Comparison of ENCODE assay signal across 8 mouse cellular contexts in genomic region chr2:32962875-32963220, GRCm38 (mm10). TPM values are rescaled to one million over a fixed set of nuclear protein-coding genes. Genes with fewer than 3 reads are reported as not detected.
DNase-seq lines count a peak whose midpoint lies in the region; ATAC-seq and TF ChIP-seq lines count a peak whose summit lies in the region.

No protein-coding gene starts in this region.

- peak overlapping the region; percentile 96 for H3K27ac ChIP-seq in heart, embryonic 10.5 days
- peak overlapping the region; percentile 90 for H3K27ac ChIP-seq in CH12.LX (ENCODE audit: insufficient read depth, low read depth)
- 0 out of 2 replicates have a peak overlapping the region, but pooled peaks have one; percentile 24 for H3K27ac ChIP-seq in hindbrain, embryonic 11.5 days (ENCODE audit: low read depth, low read length)
- H3K27ac ChIP-seq in midbrain, embryonic 13.5 days = no peak overlapping the region

- TF ChIP-seq CTCF in CH12.LX (conservative IDR thresholded peaks at IDR 0.05 in 1 of 2, IDR thresholded peaks at IDR 0.05 in 1 of 2; ENCODE audit: low read depth in 2 of 2, low read length in 2 of 2) = no peak

- H3K27me3 ChIP-seq in heart, embryonic 10.5 days (ENCODE audit: insufficient read depth, poor library complexity, severe bottlenecking) = no peaks in the 10 kb centered on the region
- no peaks in the 10 kb centered on the region for H3K27me3 ChIP-seq in CH12.LX (replicated peaks)
- H3K27me3 ChIP-seq in hindbrain, embryonic 11.5 days (ENCODE audit: control insufficient read depth, insufficient read depth, low read length) = no peaks in the 10 kb centered on the region
- H3K27me3 ChIP-seq in midbrain, embryonic 13.5 days = no peaks in the 10 kb centered on the region

- no peak for TF ChIP-seq EP300 in CH12.LX (IDR thresholded peaks at IDR 0.05; ENCODE audit: low read length)

- intact Hi-C loops in gastrocnemius, postnatal 14 days (cut with DNase I; ENCODE audit: low total_unique reads) = no loop called here

- dilution Hi-C loops in CH12.LX (cut with MboI; ENCODE audit: extremely low pct_ligation_motif_present, extremely low pct_unique_long_range_greater_than_20kb, low sequenced_read_pairs) = no loop called here

- in situ Hi-C loops in CH12.LX (cut with MboI; ENCODE audit: low pct_ligation_motif_present, low pct_unique_long_range_greater_than_20kb, low sequenced_read_pairs) = no loop called here

- ATAC-seq in hindbrain, embryonic 11.5 days (ENCODE audit: low FRiP score) = no peak
- ATAC-seq in midbrain, embryonic 13.5 days = no peak

- no peaks in the 10 kb centered on the region for H3K9me3 ChIP-seq in heart, embryonic 10.5 days
- no peaks in the 10 kb centered on the region for H3K9me3 ChIP-seq in CH12.LX (replicated peaks; ENCODE audit: low read length)
- H3K9me3 ChIP-seq in hindbrain, embryonic 11.5 days (ENCODE audit: control insufficient read depth, low read length) = no peaks in the 10 kb centered on the region
- H3K9me3 ChIP-seq in midbrain, embryonic 13.5 days = no peaks in the 10 kb centered on the region

- H3K36me3 ChIP-seq in heart, embryonic 10.5 days = peaks cover 34% of the 10 kb centered on the region
- H3K36me3 ChIP-seq in CH12.LX (replicated peaks in 1 of 2; ENCODE audit: control insufficient read depth in 1 of 2, insufficient read depth in 1 of 2, low read length in 1 of 2) = peaks cover 27 to 44% of the 10 kb centered on the region in 2 experiments
- H3K36me3 ChIP-seq in hindbrain, embryonic 11.5 days (ENCODE audit: control insufficient read depth, insufficient read depth, low read length) = 0 out of 2 replicates have a peak, but pooled peaks cover 2% of the 10 kb centered on the region
- peaks cover 24% of the 10 kb centered on the region for H3K36me3 ChIP-seq in midbrain, embryonic 13.5 days

- H3K9ac ChIP-seq in CH12.LX (ENCODE audit: insufficient read depth, low read depth) = peak overlapping the region; percentile 100
- peak overlapping the region; percentile 81 for H3K9ac ChIP-seq in hindbrain, embryonic 11.5 days (ENCODE audit: low read depth, low read length)
- H3K9ac ChIP-seq in midbrain, embryonic 13.5 days (replicated peaks) = peak overlapping the region; percentile 95

- peak overlapping the region; percentile 78 for H3K4me2 ChIP-seq in CH12.LX (ENCODE audit: insufficient read depth, low read depth, poor library complexity, severe bottlenecking)
- peak overlapping the region; percentile 87 for H3K4me2 ChIP-seq in hindbrain, embryonic 11.5 days (replicated peaks; ENCODE audit: low read depth, low read length)
- peak overlapping the region; percentile 98 for H3K4me2 ChIP-seq in midbrain, embryonic 13.5 days (replicated peaks)

- H3K4me3 ChIP-seq in heart, embryonic 10.5 days = peak overlapping the region; percentile 89
- peak overlapping the region; percentile 82 to 97 (median 93) for H3K4me3 ChIP-seq in CH12.LX (replicated peaks in 1 of 3; ENCODE audit: low read depth in 2 of 3, low read length in 2 of 3, poor library complexity in 1 of 3)
- H3K4me3 ChIP-seq in hindbrain, embryonic 11.5 days (ENCODE audit: low read depth, low read length) = peak overlapping the region; percentile 51
- H3K4me3 ChIP-seq in midbrain, embryonic 13.5 days (replicated peaks) = peak overlapping the region; percentile 85

- 11% methylated on average over 9 of the region's 9 CpGs for WGBS in heart, embryonic 10.5 days
- 10% methylated on average over 9 of the region's 9 CpGs for WGBS in hindbrain, embryonic 11.5 days
- WGBS in midbrain, embryonic 13.5 days = 11% methylated on average over 9 of the region's 9 CpGs

- no peak for DNase-seq in heart, embryonic 10.5 days (ENCODE audit: low spot score)
- DNase-seq in heart, adult 11 months = no peak
- peak; percentile 29 for DNase-seq in CH12.LX (ENCODE audit: extremely low read depth)
- DNase-seq in hindbrain, embryonic 11.5 days (ENCODE audit: low spot score) = no peak
- DNase-seq in adrenal gland, adult 18-20 months (ENCODE audit: low spot score in 2 of 2) = no peak
- DNase-seq in retina, embryonic 14.5 days (ENCODE audit: low spot score) = no peak
- no peak for DNase-seq in gastrocnemius, postnatal 14 days

- no peak for TF ChIP-seq RAD21 in CH12.LX (IDR thresholded peaks at IDR 0.05; ENCODE audit: low read depth, low read length)

- TF ChIP-seq POLR2A in CH12.LX (IDR thresholded peaks at IDR 0.05; ENCODE audit: low read depth, low read length) = peak; percentile 27; the same call in 1 of the 2 replicates

- peaks cover 34% of the 10 kb centered on the region for H3K79me2 ChIP-seq in CH12.LX (replicated peaks; ENCODE audit: control insufficient read depth, extremely low read depth, insufficient read depth, poor library complexity, severe bottlenecking)

- peaks cover 42% of the 10 kb centered on the region for H3K4me1 ChIP-seq in heart, embryonic 10.5 days
- H3K4me1 ChIP-seq in CH12.LX (ENCODE audit: control insufficient read depth in 1 of 2, insufficient read depth in 2 of 2) = peaks cover 8 to 39% of the 10 kb centered on the region in 2 experiments
- H3K4me1 ChIP-seq in hindbrain, embryonic 11.5 days (replicated peaks; ENCODE audit: control insufficient read depth, insufficient read depth, low read length) = peaks cover 10% of the 10 kb centered on the region; the same call in 1 of the 2 replicates
- peaks cover 55% of the 10 kb centered on the region for H3K4me1 ChIP-seq in midbrain, embryonic 13.5 days (replicated peaks)

TF ChIP-seq in CH12.LX, 34 proteins besides CTCF, POLR2A, EP300 and RAD21:
- no peak for TF ChIP-seq ZC3H11A (IDR thresholded peaks at IDR 0.05; ENCODE audit: low read depth, low read length)
- TF ChIP-seq ELF1 (IDR thresholded peaks at IDR 0.05; ENCODE audit: low read depth, low read length) = no peak
- no peak for TF ChIP-seq RCOR1 (conservative IDR thresholded peaks at IDR 0.05; ENCODE audit: low read depth, low read length)
- TF ChIP-seq PAX5 (IDR thresholded peaks at IDR 0.05; ENCODE audit: low read length) = no peak
- TF ChIP-seq CHD1 (IDR thresholded peaks at IDR 0.05; ENCODE audit: low read depth, low read length) = no peak
- no peak for TF ChIP-seq MAFK (IDR thresholded peaks at IDR 0.05; ENCODE audit: insufficient replicate concordance, low read length)
- TF ChIP-seq MYC (IDR thresholded peaks at IDR 0.05; ENCODE audit: low read depth, low read length) = no peak
- no peak for TF ChIP-seq HCFC1 (IDR thresholded peaks at IDR 0.05; ENCODE audit: low read depth, low read length)
- TF ChIP-seq MAX (IDR thresholded peaks at IDR 0.05; ENCODE audit: low read length) = no peak
- TF ChIP-seq USF1 (IDR thresholded peaks at IDR 0.05; ENCODE audit: low read depth, low read length) = no peak
- TF ChIP-seq CHD2 (IDR thresholded peaks at IDR 0.05; ENCODE audit: low read length) = no peak
- TF ChIP-seq NELFE (IDR thresholded peaks at IDR 0.05; ENCODE audit: low read depth, low read length) = no peak
- TF ChIP-seq KAT2A (IDR thresholded peaks at IDR 0.05; ENCODE audit: insufficient replicate concordance, low read length) = no peak

RNA-seq across cellular contexts. Expression of gene Lrsam1, which starts 1.4 kb away (rescaled TPM):
- polyA plus RNA-seq in heart, embryonic 10.5 days (2016; fragmentation: Nextera tagmentation; extraction: Ambion mirVana) = 7.6 and 8.6 TPM in 2 replicates
- total RNA-seq in CH12.LX (2012; rRNA removed) = 9.5 and 10.2 TPM in 2 replicates
- 4.6 and 5.0 TPM in 2 replicates for total RNA-seq in CH12.LX (2014; rRNA removed)
- polyA plus RNA-seq in CH12.LX (2012; ENCODE audit: insufficient read length, low read depth) = 4.7 and 5.4 TPM in 2 replicates
- polyA plus RNA-seq in hindbrain, embryonic 11.5 days (2014; fragmentation: Nextera tagmentation; extraction: Ambion mirVana) = 8.0 and 8.7 TPM in 2 replicates
- polyA plus RNA-seq in midbrain, embryonic 13.5 days (2015; fragmentation: Nextera tagmentation; extraction: Ambion mirVana) = 18.1 and 21.1 TPM in 2 replicates
- 10 to 100 TPM; 16.6 to 23.4 TPM for total RNA-seq in adrenal gland, adult 18-20 months (2021)
- 10 to 100 TPM; 12.0 to 12.2 TPM for total RNA-seq in gastrocnemius, postnatal 14 days (2021)

RNA-seq across cellular contexts. Expression of gene Rpl12, which starts 1.5 kb away (rescaled TPM):
- 121 and 170 TPM in 2 replicates for polyA plus RNA-seq in heart, embryonic 10.5 days (2016; fragmentation: Nextera tagmentation; extraction: Ambion mirVana)
- 2,275 and 2,528 TPM in 2 replicates for total RNA-seq in CH12.LX (2012; rRNA removed)
- total RNA-seq in CH12.LX (2014; rRNA removed) = 1,298 and 1,607 TPM in 2 replicates
- 87.8 and 91.3 TPM in 2 replicates for polyA plus RNA-seq in CH12.LX (2012; ENCODE audit: insufficient read length, low read depth)
- polyA plus RNA-seq in hindbrain, embryonic 11.5 days (2014; fragmentation: Nextera tagmentation; extraction: Ambion mirVana) = 129 and 134 TPM in 2 replicates
- polyA plus RNA-seq in midbrain, embryonic 13.5 days (2015; fragmentation: Nextera tagmentation; extraction: Ambion mirVana) = 88.9 and 96.0 TPM in 2 replicates
- total RNA-seq in adrenal gland, adult 18-20 months (2021) = 100 to 1,000 TPM; 162 to 167 TPM
- 100 to 1,000 TPM; 105 to 143 TPM for total RNA-seq in gastrocnemius, postnatal 14 days (2021)

RNA-seq across cellular contexts. Expression of gene Slc2a8, which starts 19.0 kb away (rescaled TPM):
- 20.8 and 23.4 TPM in 2 replicates for polyA plus RNA-seq in heart, embryonic 10.5 days (2016; fragmentation: Nextera tagmentation; extraction: Ambion mirVana)
- total RNA-seq in CH12.LX (2012; rRNA removed) = 3.8 and 5.6 TPM in 2 replicates
- total RNA-seq in CH12.LX (2014; rRNA removed) = 0.95 and 1.3 TPM in 2 replicates
- polyA plus RNA-seq in CH12.LX (2012; ENCODE audit: insufficient read length, low read depth) = 0.90 and 1.1 TPM in 2 replicates
- 9.3 and 10.5 TPM in 2 replicates for polyA plus RNA-seq in hindbrain, embryonic 11.5 days (2014; fragmentation: Nextera tagmentation; extraction: Ambion mirVana)
- 19.2 and 20.6 TPM in 2 replicates for polyA plus RNA-seq in midbrain, embryonic 13.5 days (2015; fragmentation: Nextera tagmentation; extraction: Ambion mirVana)
- 10 to 100 TPM; 15.7 to 17.2 TPM for total RNA-seq in adrenal gland, adult 18-20 months (2021)
- 10 to 100 TPM in 1 of 2 experiments, 1 to 10 TPM in 1; 8.5 to 10.5 TPM for total RNA-seq in gastrocnemius, postnatal 14 days (2021)
